Mouse (Mus musculus): ENCODE results near the gene Mia3. TPM values are rescaled to one million over a fixed set of nuclear protein-coding genes. Genes with fewer than 3 reads are reported as not detected.

Gene Mia3
- total and polyA plus RNA-seq, 2 experiments from 2014 or later, result 108 to 132 TPM

DNA sequence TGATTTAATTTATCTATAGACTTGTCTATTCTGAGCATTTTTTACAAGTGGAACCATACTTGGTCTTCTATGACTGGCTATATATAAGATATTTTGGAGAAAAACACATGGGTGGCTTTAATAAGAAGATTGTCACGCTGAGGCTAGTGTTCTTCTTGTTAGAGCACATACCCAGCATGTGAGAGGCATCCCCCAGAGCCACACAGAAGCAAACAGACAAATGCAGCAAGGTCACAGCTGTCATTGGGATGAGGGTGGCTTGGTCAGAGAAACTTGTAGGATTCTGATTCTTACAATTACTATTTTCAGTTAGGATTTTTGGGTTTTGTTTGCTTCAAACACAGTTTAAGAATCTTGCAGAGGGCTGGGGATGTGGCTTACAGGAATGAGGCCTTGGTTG lies 60.9 kb downstream of the Mia3 start:
- no peak overlapping the region for H3K27ac ChIP-seq (ENCODE audit: low read depth, low read length)
- TF ChIP-seq CTCF (IDR thresholded peaks at IDR 0.05), result no peak
- no peaks in the 10 kb centered on the region for H3K4me1 ChIP-seq (ENCODE audit: insufficient read depth, low read length)
- ATAC-seq (ENCODE audit: low FRiP score) (no peak), DNase-seq (ENCODE audit: low spot score) (no peak)
- no peak overlapping the region for H3K4me2 ChIP-seq (ENCODE audit: low read depth, low read length, poor library complexity, severe bottlenecking)
- H3K36me3 ChIP-seq (ENCODE audit: insufficient read depth, low read length), result peaks cover 7% of the 10 kb centered on the region
- no peaks in the 10 kb centered on the region for H3K9me3 ChIP-seq (ENCODE audit: low read length)
- no peaks in the 10 kb centered on the region for H3K27me3 ChIP-seq (ENCODE audit: insufficient read depth, low read length)
- WGBS, result 86% methylated on average over 1 of the region's 1 CpGs
- H3K9ac ChIP-seq (replicated peaks; ENCODE audit: low read length, poor library complexity, severe bottlenecking), result no peak overlapping the region
- H3K4me3 ChIP-seq (ENCODE audit: low read depth, low read length), result no peak overlapping the region

DNA sequence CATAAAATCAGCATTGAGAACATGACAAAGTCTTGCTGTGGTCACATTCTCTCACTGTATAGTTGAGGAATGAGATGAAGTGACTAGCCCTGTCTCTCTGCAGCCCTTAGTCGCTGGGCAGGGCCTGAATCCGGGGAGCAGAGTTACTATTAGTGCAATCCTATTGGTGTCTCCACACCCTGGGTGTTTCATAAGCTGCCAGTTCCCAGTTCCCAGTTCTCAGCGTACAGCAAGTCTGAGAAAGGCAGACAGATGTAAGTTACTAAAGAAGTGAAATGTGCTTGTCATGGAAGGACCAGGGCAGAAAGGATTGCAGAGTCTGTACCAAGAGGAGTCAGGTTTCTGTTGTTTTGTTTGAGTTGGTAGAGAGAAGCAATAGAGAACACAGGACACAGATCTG lies 61.8 kb downstream of the Mia3 start:
- H3K27ac ChIP-seq (ENCODE audit: low read depth, low read length), result no peak overlapping the region
- WGBS, result 85% methylated on average over 3 of the region's 3 CpGs
- H3K4me2 ChIP-seq (ENCODE audit: low read depth, low read length, poor library complexity, severe bottlenecking), result no peak overlapping the region
- ATAC-seq (ENCODE audit: low FRiP score) (no peak), DNase-seq (ENCODE audit: low spot score) (no peak)
- peaks cover 4% of the 10 kb centered on the region for H3K36me3 ChIP-seq (ENCODE audit: insufficient read depth, low read length)
- no peaks in the 10 kb centered on the region for H3K4me1 ChIP-seq (ENCODE audit: insufficient read depth, low read length)
- H3K9me3 ChIP-seq (ENCODE audit: low read length), result no peaks in the 10 kb centered on the region
- no peak overlapping the region for H3K4me3 ChIP-seq (ENCODE audit: low read depth, low read length)
- H3K9ac ChIP-seq (replicated peaks; ENCODE audit: low read length, poor library complexity, severe bottlenecking), result no peak overlapping the region
- H3K27me3 ChIP-seq (ENCODE audit: insufficient read depth, low read length), result no peaks in the 10 kb centered on the region
- TF ChIP-seq CTCF (IDR thresholded peaks at IDR 0.05), result no peak

DNA sequence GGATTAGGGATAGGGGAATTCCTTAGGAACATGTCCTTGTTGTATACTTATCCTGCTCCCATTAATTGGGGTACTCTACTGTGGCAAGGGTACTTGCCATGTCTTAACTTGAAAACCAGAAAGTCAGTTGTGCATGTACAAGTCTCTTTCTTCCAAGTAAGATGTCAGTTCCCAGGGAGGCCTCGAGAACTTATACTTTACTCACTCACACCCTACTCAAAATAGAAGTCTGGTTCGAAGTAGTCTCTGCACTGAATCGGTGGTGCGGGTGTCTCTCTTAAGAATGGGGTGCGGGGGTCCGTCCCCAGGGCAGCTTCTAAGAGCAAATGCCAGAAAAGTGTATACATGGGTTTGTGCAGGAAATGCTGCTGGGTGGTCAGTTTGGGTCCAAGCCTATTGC lies 70.2 kb downstream of the Mia3 start:
- Histone ChIP-seq H3K9ac (replicated peaks; ENCODE audit: low read length, poor library complexity, severe bottlenecking) (no peak overlapping the region), H3K4me3 (ENCODE audit: low read depth, low read length) (no peak overlapping the region), H3K36me3 (ENCODE audit: insufficient read depth, low read length) (no peaks in the 10 kb centered on the region), H3K4me2 (ENCODE audit: low read depth, low read length, poor library complexity, severe bottlenecking) (no peak overlapping the region), H3K27me3 (ENCODE audit: insufficient read depth, low read length) (no peaks in the 10 kb centered on the region), H3K27ac (ENCODE audit: low read depth, low read length) (no peak overlapping the region), H3K4me1 (ENCODE audit: insufficient read depth, low read length) (no peaks in the 10 kb centered on the region), H3K9me3 (ENCODE audit: low read length) (no peaks in the 10 kb centered on the region)
- ATAC-seq (ENCODE audit: low FRiP score) (no peak), DNase-seq (ENCODE audit: low spot score) (peak; percentile 95)
- no peak for TF ChIP-seq CTCF (IDR thresholded peaks at IDR 0.05)
- whole genome bisulfite sequencing, result 83% methylated on average over 6 of the region's 6 CpGs

DNA sequence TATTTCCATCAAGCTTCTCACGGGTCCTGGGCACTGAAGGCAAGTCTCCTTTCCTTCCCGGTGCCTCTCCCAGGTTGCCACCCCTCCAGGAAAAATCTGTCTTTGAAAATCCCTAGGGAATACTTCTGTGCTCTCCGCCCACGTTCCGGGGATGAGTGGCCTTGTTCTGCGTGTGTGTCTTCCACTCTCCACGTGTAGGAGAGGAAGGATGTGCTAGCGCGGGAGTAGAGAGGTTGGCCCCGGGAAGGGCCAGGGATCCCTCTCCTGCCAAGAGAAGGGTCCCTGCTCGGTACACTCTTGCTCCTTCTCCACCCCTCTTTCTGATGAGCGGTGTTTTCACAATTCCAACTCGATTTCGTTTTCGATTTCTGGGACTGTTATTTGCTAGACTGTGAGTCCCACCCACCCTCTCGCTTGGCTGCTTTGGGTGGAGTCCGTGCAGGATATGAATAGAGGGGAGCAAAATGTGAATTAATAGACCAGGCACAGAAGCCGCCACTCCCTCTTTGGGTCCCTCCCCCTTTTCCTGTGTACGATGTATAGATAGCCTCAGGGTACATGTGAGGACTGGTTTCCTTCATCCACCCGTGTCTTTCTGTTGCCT lies 71.4 kb downstream of the Mia3 start:
- Histone ChIP-seq H3K4me3 (ENCODE audit: low read depth, low read length) (peak overlapping the region; percentile 45), H3K4me2 (ENCODE audit: low read depth, low read length, poor library complexity, severe bottlenecking) (peak overlapping the region; percentile 50), H3K36me3 (ENCODE audit: insufficient read depth, low read length) (peaks cover 7% of the 10 kb centered on the region; the same call in 1 of the 2 replicates), H3K27me3 (ENCODE audit: insufficient read depth, low read length) (no peaks in the 10 kb centered on the region), H3K9ac (replicated peaks; ENCODE audit: low read length, poor library complexity, severe bottlenecking) (peak overlapping the region; percentile 19; the same call in 1 of the 2 replicates), H3K9me3 (ENCODE audit: low read length) (no peaks in the 10 kb centered on the region), H3K4me1 (ENCODE audit: insufficient read depth, low read length) (no peaks in the 10 kb centered on the region), H3K27ac (ENCODE audit: low read depth, low read length) (no peak overlapping the region)
- DNase-seq (ENCODE audit: low spot score) (peak; percentile 42), ATAC-seq (ENCODE audit: low FRiP score) (no peak)
- no peak for TF ChIP-seq CTCF (IDR thresholded peaks at IDR 0.05)
- under 1% methylated on average over 20 of the region's 20 CpGs for WGBS

DNA sequence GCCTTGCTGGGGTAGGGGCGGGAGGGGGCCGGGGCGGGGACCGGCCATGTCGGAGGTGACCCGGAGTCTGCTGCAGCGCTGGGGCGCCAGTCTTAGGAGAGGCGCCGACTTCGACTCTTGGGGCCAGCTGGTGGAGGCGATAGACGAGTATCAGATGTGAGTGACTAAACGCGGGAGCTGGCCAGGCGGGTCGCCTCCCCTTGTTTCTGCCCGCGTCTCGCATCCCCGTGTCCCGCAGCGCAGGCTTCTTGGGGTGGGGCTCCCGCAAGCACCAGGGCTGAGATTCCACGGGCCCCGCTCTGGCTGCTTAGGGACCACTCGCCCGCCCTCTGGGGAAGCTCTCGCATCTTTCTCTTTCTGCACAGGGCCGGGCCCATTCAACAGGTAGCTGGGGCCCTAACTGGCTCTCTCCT lies 71.9 kb downstream of the Mia3 start:
- Histone ChIP-seq H3K36me3 (ENCODE audit: insufficient read depth, low read length) (peaks cover 7% of the 10 kb centered on the region; the same call in 1 of the 2 replicates), H3K27ac (ENCODE audit: low read depth, low read length) (no peak overlapping the region), H3K4me3 (ENCODE audit: low read depth, low read length) (peak overlapping the region; percentile 45), H3K4me2 (ENCODE audit: low read depth, low read length, poor library complexity, severe bottlenecking) (peak overlapping the region; percentile 50), H3K9ac (replicated peaks; ENCODE audit: low read length, poor library complexity, severe bottlenecking) (peak overlapping the region; percentile 19; the same call in 1 of the 2 replicates), H3K27me3 (ENCODE audit: insufficient read depth, low read length) (no peaks in the 10 kb centered on the region), H3K4me1 (ENCODE audit: insufficient read depth, low read length) (no peaks in the 10 kb centered on the region), H3K9me3 (ENCODE audit: low read length) (no peaks in the 10 kb centered on the region)
- peak; percentile 21 for DNase-seq (ENCODE audit: low spot score)
- no peak for TF ChIP-seq CTCF (IDR thresholded peaks at IDR 0.05)
- ATAC-seq (ENCODE audit: low FRiP score), result peak; percentile 42
- WGBS, result under 1% methylated on average over 28 of the region's 30 CpGs

DNA sequence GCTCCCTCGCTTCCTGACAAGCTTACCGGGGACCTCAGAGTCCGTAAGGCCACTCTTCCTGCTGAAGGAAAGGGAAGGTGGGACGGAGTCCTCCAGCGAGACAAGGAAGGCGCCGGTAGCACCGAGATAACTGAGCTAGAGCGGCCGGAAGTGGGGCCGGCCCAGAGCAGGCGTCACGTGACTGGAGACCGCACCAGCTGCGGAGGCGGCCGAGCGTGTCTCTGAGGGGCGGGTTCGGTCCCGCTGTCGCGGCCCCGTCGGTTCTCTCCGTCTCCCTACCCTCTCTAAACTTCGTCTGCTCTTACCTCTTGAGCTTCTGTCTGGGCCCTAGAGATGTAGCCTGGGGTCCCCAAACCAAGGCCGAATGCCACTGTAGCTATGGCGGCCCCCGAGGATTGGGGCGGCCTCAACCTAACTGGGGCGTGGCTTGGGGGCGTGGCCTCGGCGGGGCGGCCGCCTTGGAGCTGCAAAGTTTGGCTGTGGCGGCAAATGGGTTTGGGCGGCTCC lies 72.4 kb downstream of the Mia3 start, which contains the start of gene Brox:
Gene Brox (minus strand): TSS at position 393 of the 507 bp plus-strand sequence.
- TF ChIP-seq CTCF (IDR thresholded peaks at IDR 0.05), result no peak
- ATAC-seq (ENCODE audit: low FRiP score), result peak; percentile 90
- Histone ChIP-seq H3K9ac (replicated peaks; ENCODE audit: low read length, poor library complexity, severe bottlenecking) (peak within 1 kb of the TSS; percentile 54), H3K4me2 (ENCODE audit: low read depth, low read length, poor library complexity, severe bottlenecking) (peak within 1 kb of the TSS; percentile 50), H3K36me3 (ENCODE audit: insufficient read depth, low read length) (peaks cover 10% of the 10 kb centered on the region; the same call in 1 of the 2 replicates), H3K27ac (ENCODE audit: low read depth, low read length) (peak within 1 kb of the TSS; percentile 67), H3K4me1 (ENCODE audit: insufficient read depth, low read length) (no peaks in the 10 kb centered on the region), H3K4me3 (ENCODE audit: low read depth, low read length) (peak within 1 kb of the TSS; percentile 45), H3K9me3 (ENCODE audit: low read length) (no peaks in the 10 kb centered on the region), H3K27me3 (ENCODE audit: insufficient read depth, low read length) (no peaks in the 10 kb centered on the region)
- peak; percentile 94 for DNase-seq (ENCODE audit: low spot score)
- WGBS, result under 1% methylated on average over 39 of the region's 39 CpGs
